Mouse (Mus musculus) ES-E14 (cell line): ENCODE data around the gene Tctn3. TPM values are rescaled to one million over a fixed set of nuclear protein-coding genes. Genes with fewer than 3 reads are reported as not detected.
A peak's percentile ranks its signal among the peaks of the same experiment; 100 is the strongest.

Experiments
- DNase-seq: peaks from one replicate; pipeline ENCODE4 v3.0.0-alpha.2; 2013; ENCODE audit warnings: low read depth, low spot score
- H3K27ac ChIP-seq: 2 replicates; pipeline ENCODE4 v1.5.1; 2012; ENCODE audit warnings: low read depth, mild to moderate bottlenecking, low read length, moderate library complexity, mixed read lengths; ENCODE audit not compliant: poor library complexity, insufficient read depth, severe bottlenecking
- H3K36me3 ChIP-seq: 2 replicates; pipeline ENCODE4 v1.6.1; 2012; ENCODE audit warnings: mild to moderate bottlenecking, low read length, moderate library complexity, mixed read lengths; ENCODE audit not compliant: control insufficient read depth, poor library complexity, insufficient read depth, severe bottlenecking
- H3K4me1 ChIP-seq, 2 experiments: fragments of 150-350 bp in 1 of 2; sonication (generic) in 1 of 2; 2 replicates each; pipeline ENCODE4 v1.6.1; 2012; ENCODE audit warnings: low read length in 2 of 2, mild to moderate bottlenecking in 1 of 2, mixed read lengths in 1 of 2; ENCODE audit not compliant: control insufficient read depth in 2 of 2, insufficient read depth in 2 of 2, poor library complexity in 1 of 2
- H3K4me3 ChIP-seq, 2 experiments: fragments of 150-350 bp in 1 of 2; sonication (generic) in 1 of 2; 2 replicates each; pipeline ENCODE4 v1.5.1; 2012; ENCODE audit warnings: low read length in 2 of 2, low read depth in 1 of 2, mild to moderate bottlenecking in 1 of 2, mixed read lengths in 1 of 2; ENCODE audit not compliant: insufficient read depth in 1 of 2, poor library complexity in 1 of 2, severe bottlenecking in 1 of 2
- H3K9ac ChIP-seq: 2 replicates; pipeline ENCODE4 v1.6.1; 2012; ENCODE audit warnings: low read depth, mild to moderate bottlenecking, low read length, mixed read lengths; ENCODE audit not compliant: poor library complexity, insufficient read depth, severe bottlenecking
- H3K9me3 ChIP-seq: fragments of 150-350 bp; sonication (generic); 2 replicates; pipeline ENCODE4 v1.6.1; 2012; ENCODE audit warnings: low read depth, mild to moderate bottlenecking, low read length; ENCODE audit not compliant: control insufficient read depth, insufficient read depth
- CHD2 ChIP-seq: IDR thresholded peaks from 2 replicates; pipeline ENCODE4 v1.6.1; 2014; ENCODE audit warnings: mild to moderate bottlenecking, low read depth, low read length, inconsistent platforms
- HCFC1 ChIP-seq: IDR thresholded peaks from 2 replicates; pipeline ENCODE4 v1.6.1; 2012; ENCODE audit warnings: low read length, inconsistent platforms, borderline replicate concordance; ENCODE audit not compliant: insufficient read depth
- MAFK ChIP-seq: IDR thresholded peaks from 2 replicates; pipeline ENCODE4 v1.6.1; 2014; ENCODE audit warnings: mild to moderate bottlenecking, low read depth, low read length, inconsistent platforms; ENCODE audit not compliant: insufficient read depth
- ZC3H11A ChIP-seq: IDR thresholded peaks from 2 replicates; pipeline ENCODE4 v1.6.1; 2012; ENCODE audit warnings: low read depth, mild to moderate bottlenecking, inconsistent platforms, low read length, borderline replicate concordance
- ZNF384 ChIP-seq: IDR thresholded peaks from 2 replicates; pipeline ENCODE4 v1.6.1; 2012; ENCODE audit warnings: low read depth, low read length, inconsistent platforms
- in situ Hi-C, 2 experiments: fragments of 600-800 bp; cut with MboI; formaldehyde crosslinking; loops; one replicate each; pipeline ENCODE4 v1.15.1; 2025; ENCODE audit warnings: low sequenced_read_pairs in 2 of 2, inconsistent platforms in 1 of 2; ENCODE audit not compliant: unreplicated experiment in 2 of 2
- total RNA-seq: library from RNA; depleted of rRNA; stranded (reverse); fragments of 300-350 nt; gene quantifications from 2 replicates; pipeline ENCODE4 v1.2.3, GENCODE M21; 2012

Gene Tctn3
- total RNA-seq, 1 experiment: 8.8 TPM

- Histone ChIP-seq H3K9ac (no peak overlapping the region), H3K4me3 (no peak overlapping the region), H3K36me3 (no peaks in the 10 kb centered on the region), H3K27ac (no peak overlapping the region), H3K4me1 (no peaks in the 10 kb centered on the region), H3K9me3 (no peaks in the 10 kb centered on the region)
- DNase-seq: no peak
- in situ Hi-C loops: no loop called here
- no peak for TF ChIP-seq CHD2
- TF ChIP-seq ZNF384: no peak
- no peak for TF ChIP-seq ZC3H11A
- no peak for TF ChIP-seq MAFK
- no peak for TF ChIP-seq HCFC1
These were observed 16.2 kb downstream of the Tctn3 start for GRCm38 (mm10) chr19:40595831-40596230.

GRCm38 (mm10) chr19:40595231-40595630 is 16.8 kb downstream of the Tctn3 start:
- H3K4me1 ChIP-seq: no peaks in the 10 kb centered on the region
- no peak for DNase-seq
- H3K27ac ChIP-seq: no peak overlapping the region
- H3K9me3 ChIP-seq: no peaks in the 10 kb centered on the region
- no peak overlapping the region for H3K4me3 ChIP-seq
- TF ChIP-seq CHD2: no peak
- no peak for TF ChIP-seq HCFC1
- TF ChIP-seq MAFK: no peak
- TF ChIP-seq ZC3H11A: no peak
- TF ChIP-seq ZNF384: no peak
- H3K9ac ChIP-seq: no peak overlapping the region
- no peaks in the 10 kb centered on the region for H3K36me3 ChIP-seq
- in situ Hi-C loops: no loop called here

GRCm38 (mm10) chr19:40589530-40589880 is 22.5 kb downstream of the Tctn3 start:
- no peak for TF ChIP-seq HCFC1
- no peak for TF ChIP-seq ZNF384
- TF ChIP-seq ZC3H11A: no peak
- TF ChIP-seq CHD2: no peak
- no peak for TF ChIP-seq MAFK
- Histone ChIP-seq H3K4me3 (peak overlapping the region; percentile 56 to 67), H3K4me1 (peaks cover 2% of the 10 kb centered on the region in 2 experiments; a peak in 1 of 4 replicates), H3K27ac (no peak overlapping the region), H3K9ac (peak overlapping the region; percentile 69; the same call in 1 of the 2 replicates), H3K9me3 (no peaks in the 10 kb centered on the region), H3K36me3 (no peaks in the 10 kb centered on the region; the same call in 1 of the 2 replicates)
- DNase-seq: no peak
- in situ Hi-C loops: no loop called here

GRCm38 (mm10) chr19:40588847-40589529 is 23.0 kb downstream of the Tctn3 start:
- H3K27ac ChIP-seq: no peak overlapping the region
- 0 out of 2 replicates have a peak, but pooled peaks have one; percentile 11 for TF ChIP-seq MAFK
- no peak for TF ChIP-seq HCFC1
- H3K4me3 ChIP-seq: peak overlapping the region; percentile 67 to 92
- DNase-seq: peak; percentile 92
- H3K9me3 ChIP-seq: no peaks in the 10 kb centered on the region
- H3K9ac ChIP-seq: peak overlapping the region; percentile 69; the same call in 1 of the 2 replicates
- in situ Hi-C loops: no loop called here
- H3K36me3 ChIP-seq: no peaks in the 10 kb centered on the region; the same call in 1 of the 2 replicates
- peaks cover 2% of the 10 kb centered on the region in 2 experiments; a peak in 1 of 4 replicates for H3K4me1 ChIP-seq
